Mouse (Mus musculus) ovary, adult 18-20 months (tissue): ENCODE results near the gene Tmem204.
A peak's percentile ranks its signal among the peaks of the same experiment; 100 is the strongest.

ENCODE experiments used
- DNase-seq: peaks from one replicate; pipeline ENCODE4 v3.0.0; 2022; ENCODE audit warnings: low spot score, mixed read lengths

Gene Tmem204

DNA sequence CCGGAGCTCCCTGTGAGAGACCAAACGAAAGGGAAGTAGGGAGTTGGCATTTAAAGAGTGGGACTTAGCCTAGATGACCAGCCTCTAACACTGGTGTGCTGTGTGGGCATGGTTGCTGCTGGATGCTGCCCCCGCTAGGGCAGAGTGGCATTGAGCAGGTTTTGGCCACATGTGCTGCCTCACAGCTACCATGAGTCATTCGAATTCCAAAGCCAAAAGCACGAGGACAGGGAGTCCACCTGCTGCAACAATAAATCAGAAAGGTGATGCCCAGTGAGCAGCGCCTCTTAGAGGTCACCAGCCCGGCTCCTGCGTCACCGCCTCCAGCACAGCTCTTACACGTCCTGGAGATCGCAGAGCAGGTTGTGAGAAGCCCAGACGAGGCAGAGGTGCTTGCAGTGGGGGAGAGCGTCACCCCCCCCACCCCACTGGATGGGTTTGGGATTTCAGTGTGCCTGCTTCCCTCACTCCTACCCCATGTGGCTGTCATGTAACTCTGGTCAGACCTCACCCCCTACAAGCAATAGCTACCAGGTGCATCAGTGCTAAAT, 1.5 kb upstream of the Tmem204 start:
- no peak for DNase-seq

DNA sequence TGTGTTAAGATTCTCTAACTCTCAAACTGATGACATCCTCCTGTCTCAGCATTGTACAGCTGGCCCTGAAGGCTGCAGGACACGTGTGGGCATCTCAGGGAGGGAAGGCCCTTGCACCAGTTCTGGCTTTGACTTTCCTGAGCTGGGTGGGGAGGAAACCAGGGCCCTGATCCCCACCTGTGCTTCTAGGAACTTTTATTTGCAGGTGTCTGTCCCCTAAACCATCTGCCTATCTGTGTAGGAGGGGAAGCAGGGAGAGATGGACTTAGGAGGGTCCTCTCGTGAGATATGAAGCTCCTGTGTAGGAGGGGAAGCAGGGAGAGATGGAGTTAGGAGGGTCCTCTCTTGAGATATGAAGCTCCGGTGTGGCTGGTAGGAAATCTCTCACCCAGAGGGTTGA, 504 bp downstream of the Tmem204 start:
- DNase-seq: no peak

DNA sequence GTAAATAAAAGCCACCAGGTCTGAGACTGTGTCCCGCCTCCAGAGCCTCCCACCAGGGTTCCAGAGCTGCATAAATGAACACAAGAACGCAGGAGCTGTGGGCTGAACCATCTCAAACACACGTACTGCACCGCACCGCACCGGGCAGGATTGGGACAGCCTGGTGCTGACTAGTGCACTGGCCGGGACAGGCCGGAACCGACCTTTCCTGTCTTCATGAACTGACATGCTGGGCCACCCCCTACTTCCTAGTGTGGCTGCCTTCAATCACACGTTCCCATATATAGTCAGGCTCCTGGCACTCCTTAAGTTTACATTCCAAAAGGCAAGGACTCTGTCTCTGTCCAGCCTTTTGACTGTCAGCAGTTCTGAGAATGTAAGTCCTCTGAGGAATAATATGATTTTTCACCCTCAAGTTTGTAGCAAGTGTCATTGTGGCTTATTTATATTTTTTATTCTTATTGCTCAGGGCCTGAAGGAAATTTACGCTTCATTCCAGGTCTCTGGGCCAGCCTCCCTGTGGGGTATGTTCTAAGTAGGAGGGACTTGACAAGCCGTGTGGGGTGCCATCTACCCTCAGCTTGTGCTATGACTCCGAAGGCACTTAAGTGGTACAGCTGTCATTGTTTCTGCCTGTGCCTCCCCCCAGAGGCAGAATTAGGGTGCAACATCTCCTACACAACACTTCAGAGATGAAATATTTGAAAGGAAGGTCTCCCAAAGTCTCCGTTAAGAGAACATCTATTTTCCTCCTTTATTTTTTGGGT, 1.1 kb downstream of the Tmem204 start:
- no peak for DNase-seq

DNA sequence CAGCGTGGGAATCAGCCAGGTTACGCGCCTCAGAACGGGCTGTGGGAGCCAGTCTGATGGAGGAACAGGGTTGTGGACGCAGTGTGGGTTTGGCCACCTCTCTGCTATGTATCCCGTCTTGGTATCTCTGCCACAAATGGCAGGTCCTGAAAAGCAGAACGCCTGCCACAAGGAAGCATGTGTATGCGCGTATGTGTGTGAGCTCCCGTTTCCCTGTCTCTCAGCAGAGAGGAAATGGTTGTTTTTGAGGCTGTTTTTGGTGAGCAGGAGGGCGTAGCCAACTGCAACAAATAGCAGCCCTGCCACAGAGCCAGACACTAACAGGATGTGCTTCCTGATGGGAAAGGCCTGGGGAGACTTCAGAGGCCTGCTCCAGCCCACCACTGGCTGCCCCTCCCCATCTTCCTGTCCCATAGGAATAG, 2.4 kb downstream of the Tmem204 start:
- DNase-seq: peak; percentile 51

DNA sequence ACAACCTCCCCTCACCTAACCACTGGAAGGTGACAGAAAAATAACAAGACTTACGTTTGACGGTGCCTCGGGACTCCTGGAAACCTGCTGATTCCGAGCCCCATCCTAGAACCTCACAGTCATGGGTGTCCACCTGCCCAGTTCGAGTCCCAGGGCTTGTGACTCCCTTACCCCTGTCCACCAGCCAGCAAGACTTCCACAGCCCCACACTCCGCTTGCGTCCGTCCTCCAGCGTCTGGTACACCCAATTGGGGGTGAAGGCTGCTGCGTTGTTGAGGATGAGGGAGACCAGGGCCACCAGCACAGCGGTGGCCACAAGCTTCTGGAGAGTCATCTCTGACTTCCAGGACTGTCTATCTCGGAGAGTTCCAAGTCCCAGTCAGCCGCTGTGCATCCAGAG, 3.2 kb downstream of the Tmem204 start:
- no peak for DNase-seq

DNA sequence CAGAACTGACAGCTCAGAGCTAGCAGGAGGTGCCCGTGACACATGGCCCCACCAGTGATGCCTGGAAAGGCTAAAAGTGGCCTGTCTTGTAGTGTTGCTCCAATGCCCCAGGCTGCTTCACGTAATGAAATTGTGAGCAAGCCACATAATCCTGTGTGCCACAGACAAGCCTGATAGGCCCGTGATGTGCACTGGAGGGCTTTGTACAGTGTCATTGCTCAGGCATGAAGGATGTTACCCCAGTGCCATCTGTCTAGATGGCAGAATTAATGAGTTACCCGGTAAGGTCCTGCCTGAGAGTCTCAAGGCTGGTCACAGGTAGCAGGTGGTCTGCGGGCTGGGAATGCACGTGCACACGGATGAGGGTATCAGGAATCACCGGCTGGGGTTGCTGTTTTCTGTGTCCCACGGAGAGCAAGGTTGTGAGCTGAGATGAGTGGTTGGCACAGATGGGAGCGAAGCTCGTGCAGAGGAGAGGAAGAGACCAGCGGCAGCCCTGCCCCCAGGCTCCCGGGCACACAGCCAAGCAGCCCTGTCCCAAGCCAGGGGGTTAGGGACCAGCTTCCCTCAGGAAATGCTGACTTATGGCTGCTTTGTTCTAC, 5.5 kb downstream of the Tmem204 start:
- peak; percentile 40 for DNase-seq

DNA sequence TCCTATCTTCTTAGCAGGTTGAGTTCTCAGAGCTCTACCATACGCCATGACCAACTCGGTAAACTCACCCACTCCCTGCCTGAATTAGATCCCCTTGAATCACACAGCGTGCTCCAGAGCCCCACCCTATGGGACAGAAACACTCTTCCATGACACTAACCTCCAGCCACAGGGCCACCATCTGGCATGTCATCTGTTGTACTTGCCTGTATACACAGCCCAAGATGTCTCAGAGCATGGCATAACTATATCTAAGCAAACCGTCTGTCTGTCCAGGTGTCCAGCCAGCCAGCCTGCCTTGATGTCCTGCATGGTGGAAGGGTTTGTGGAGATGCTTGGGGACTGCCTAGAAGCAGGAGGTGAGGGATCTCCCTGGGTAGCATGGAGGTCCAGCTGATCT, 6.5 kb downstream of the Tmem204 start:
- DNase-seq: no peak

DNA sequence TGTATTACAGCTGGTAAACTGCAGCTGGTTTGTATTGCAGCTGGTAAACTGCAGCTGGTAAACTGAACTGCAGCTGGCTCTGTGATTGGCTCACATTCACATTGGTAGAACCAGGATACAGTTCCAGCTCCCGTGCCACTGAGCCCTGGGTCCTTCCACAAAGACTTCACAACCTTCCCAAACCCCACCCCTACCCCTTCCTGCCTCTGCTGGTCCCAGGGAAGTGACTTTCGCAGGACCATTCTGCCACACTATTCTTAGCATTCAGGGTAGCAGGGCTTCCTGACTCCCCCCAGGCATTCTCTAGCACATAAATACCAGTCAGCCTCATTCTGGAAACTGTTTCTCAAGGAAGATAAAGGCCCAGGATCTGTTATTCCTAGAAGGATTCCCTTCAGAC, 14.7 kb downstream of the Tmem204 start:
- DNase-seq: no peak

DNA sequence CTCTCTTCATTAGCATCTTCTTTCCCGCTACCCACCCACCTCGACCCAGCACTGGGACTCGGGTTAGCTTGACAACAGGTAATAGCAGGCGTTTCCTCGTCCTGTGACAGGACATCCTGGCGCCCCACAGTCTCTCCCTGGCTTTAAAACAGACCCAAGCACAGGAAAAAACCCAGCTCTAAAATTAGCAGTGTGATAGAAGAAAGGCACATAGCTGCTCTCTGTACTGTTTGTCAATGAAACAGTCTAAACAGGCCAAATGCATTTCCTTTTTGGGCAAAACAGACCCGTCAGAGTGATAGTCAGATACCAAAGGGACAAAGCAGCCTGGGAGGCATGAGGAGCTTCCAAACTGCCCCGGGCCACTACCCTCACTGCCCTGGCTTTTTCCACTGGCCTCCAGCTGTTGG, 15.9 kb downstream of the Tmem204 start:
- no peak for DNase-seq

DNA sequence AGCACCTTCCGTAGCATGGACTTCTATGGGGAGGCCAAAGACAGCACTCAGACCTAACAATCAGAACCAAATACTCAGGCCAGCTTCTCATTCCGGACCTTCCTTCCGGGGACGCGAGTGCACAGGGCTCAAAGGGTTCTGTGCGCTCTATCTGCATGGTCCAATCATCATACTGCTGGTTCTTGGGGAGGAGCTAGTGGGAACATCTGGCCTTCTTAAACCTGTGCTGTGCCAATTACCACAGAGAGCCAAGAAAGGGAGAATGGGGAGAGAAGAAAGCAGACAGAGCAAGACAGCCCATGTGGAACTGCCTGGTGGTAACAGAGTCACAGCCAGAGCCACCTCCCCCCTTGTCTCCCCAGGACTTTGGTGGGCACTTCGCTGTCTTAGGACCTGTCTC, 16.8 kb downstream of the Tmem204 start:
- DNase-seq: no peak

DNA sequence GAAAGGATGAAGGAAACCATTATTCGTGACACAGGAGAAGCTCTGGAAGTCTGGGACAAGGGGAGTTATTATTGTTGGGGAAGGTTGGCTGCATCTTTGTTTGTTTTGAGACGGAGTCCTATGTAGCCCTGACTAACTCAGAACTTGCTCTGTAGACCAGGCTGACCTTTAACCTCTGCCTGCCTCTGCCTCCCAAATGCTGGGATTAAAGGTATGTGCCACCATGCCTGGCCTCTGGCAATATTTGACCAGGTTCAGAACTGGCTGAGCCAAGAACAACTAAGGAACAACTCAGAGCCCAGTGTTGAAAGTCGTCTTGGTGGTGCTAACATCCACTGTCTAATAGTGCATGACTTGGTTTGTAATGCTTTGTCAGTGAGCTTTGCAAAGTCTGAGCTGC, 18.2 kb downstream of the Tmem204 start:
- DNase-seq: no peak

DNA sequence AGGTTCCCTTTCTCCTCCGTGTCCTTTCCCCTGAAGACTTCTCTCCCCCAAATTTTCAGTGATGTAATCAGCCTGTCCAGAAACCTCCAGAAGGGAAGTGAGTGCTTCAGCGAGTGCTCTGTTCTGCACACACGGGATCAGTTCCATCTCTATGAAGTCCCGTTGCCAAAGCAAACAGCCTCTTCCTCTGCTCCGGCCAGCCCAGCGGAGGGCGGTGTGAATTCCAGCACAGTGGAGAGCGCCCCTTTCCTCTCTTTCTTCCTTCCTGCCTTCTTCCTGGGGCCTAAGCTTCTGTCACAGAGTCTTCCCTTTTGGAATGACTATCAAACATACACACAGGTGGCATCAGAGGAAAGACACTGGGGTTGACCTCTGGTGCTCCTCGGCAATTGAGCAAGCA, 19.0 kb downstream of the Tmem204 start:
- no peak for DNase-seq

DNA sequence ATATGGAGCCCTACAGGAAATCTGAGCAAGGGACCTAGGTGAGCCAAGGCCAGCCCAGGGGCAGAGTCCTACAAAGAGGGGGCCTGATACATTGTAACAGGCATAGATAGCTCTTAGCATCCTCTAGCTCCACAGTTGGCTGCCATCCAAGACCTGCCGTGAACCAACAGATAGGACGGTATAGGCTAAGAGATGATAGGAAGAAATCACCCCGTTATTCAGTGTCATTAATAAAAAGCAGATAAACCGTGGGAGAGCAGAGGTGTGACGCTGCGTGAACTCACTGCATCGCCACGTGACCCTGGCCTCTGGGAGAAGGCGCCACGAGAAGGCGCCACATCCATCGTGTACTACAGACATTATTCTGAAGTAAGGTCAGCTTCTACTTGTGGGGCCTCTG, 19.5 kb downstream of the Tmem204 start:
- DNase-seq: no peak

DNA sequence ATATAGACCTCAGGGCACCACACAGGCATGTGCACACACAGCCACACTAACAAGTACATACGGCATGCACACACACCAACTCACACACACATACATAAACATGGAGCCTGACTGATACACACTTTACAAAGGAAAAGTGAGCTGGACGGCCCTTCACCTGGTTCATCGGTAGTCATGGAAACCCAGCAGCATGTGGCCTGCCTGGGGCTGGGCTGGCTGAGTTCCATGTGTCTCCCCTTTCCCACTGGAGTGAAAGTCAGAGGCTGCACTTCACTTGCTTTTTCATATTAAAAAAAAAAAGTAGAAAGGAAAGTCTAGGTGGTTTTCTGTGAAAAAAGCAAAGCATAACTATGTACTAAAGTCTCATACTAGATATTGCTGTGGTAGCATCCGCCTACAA, 20.1 kb downstream of the Tmem204 start:
- no peak for DNase-seq

DNA sequence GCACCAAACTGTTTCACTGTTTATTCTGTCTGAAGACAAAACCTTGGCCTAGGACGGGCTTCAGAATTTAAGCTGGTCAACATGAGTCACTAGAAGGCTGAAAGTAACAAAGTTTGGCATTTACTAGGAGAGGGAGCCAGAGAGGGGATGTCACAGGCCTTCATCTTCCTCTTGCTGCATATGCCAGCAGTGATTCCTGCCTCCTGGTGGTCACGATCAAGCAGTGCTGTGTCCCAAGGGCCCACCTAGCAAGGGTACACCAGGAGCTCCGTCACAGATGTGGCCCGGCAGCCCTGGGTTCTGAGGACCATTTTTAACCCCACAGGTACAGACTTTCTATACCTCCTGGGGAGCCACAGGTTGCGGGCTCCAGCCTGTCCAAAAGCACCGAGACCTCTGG, 26.4 kb downstream of the Tmem204 start:
- DNase-seq: no peak

DNA sequence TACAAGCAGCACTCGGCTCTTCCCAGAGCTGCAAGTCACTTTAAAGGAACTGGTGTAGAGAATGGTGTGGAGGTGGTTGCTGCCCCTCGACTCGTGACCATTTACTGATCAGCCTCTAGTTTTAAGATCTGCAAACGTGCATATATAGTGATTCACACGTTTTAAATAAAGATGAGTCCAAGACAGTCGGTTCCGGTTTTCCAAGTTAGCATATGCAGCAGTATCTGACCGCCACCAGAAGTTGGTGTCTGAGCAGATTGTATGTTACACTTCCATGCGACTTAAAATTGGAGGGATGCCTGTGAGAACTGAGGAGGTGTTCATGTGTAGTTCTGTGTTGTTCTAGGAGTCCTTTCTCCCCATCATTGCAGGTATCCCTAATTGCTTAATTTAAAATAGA, 30.1 kb downstream of the Tmem204 start:
- DNase-seq: no peak

DNA sequence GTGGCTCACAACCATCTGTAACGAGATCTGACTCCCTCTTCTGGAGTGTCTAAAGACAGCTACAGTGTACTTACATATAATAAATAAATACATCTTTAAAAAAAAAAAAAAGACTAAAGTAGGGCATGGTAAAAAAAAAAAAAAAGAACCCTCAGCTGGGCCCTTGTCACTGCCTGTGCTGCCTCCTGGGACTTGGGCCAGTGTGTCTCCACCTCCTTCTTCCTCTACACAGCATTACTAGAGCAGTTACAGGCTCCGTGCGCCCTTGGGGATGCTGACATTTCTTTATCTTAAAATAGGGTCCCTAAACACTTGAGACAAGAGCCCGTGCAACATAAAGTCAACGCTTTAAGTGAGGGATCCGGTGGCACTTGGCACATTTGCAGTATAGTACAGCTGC, 36.2 kb downstream of the Tmem204 start:
- no peak for DNase-seq

DNA sequence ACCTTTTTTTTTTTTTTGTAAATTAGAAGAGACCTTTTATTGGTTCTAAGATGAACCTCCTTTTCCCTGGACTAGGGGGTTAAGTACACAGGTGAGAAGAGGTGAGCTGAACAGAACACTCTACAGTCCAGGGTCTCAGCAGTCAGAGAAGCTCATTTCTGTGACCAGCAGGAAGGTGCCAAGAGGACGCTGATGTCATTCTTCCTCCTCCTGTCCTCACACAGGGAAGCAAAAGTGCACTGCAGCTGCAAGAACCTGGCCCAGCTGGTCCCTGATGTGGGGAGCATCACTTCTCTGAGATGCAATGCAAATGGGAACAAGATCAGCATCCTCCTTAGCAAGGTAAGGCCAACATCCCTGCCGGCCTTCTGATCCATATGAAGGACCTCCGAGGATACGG, 38.1 kb downstream of the Tmem204 start:
- no peak for DNase-seq

DNA sequence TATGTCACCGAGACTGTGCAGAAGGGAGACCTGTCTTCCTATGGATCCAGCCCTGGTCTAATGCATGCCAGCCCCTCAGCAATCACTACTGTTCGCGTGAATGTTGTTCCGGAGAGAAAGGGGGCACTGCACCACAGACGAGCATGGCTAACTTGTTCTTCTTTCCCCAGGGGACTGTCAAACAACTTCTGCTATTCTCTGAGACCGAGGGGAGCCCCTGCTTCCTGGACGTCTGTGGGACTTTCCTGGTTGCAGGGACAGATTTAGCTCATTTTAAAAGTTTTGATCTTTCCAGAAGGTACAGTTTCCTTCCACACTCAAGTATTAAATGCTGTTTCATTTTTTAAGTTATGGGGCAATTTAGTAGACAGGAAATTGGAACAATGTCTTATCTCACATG, 38.5 kb downstream of the Tmem204 start:
- DNase-seq: no peak

DNA sequence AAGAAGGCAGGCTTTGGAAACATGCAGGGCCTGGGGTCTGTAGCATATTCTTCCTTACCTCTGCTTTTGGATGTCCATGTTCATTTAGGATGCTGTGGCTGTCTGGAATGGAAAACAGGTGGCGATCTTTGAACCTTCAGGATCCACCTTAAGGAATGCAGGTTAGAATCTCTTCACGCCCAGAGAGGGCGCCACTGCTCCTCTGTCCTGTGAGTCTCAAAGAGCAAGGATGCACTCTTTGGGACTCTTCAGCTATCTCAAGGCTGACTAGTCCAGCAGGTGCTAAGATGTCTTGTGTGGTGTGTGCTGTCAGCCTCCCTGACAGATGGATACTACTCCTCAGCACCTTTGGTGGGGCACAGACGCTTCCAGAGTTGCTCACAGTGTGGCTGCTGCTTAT, 47.2 kb downstream of the Tmem204 start:
- DNase-seq: no peak

DNA sequence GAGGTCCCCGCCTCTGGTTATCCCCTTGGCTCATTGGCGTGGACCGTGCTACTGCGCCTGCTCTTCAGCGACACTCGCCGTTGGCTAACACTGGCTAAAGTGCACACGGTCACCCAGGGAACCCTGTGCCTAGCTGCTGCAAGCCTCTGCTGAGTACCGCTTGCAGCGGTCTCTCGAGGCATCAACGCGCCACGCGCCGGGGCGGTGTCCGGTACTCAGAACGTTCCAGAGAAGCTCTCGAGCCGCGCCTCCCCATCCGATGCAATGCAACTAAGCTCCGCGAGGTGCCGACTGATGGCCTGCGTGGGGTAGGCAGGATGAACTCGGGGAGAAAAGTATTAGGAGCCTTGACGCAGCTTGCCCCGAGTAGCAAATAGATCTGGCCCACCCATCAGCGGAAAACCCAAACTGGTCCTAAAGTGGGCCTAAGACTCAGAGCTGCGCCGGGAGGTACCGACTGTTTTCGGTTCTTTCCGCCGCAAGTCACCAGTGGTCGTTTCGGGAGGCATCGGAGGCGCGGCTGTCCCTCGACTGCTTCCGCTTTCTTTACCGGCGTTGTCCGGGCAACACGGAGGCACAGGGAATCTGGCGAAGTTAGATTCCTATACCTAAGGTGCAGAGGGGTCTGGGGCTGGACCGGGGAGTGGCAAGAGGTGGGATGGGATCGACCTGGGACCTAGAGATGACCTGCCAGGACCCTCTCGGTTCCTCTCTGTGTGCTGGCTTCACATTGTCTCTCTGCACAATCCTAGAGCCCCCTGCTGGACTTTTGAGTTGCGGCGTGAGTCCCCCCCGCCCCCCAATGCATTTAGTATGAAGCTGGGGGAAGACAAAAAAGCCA, 66.9 kb downstream of the Tmem204 start:
- DNase-seq: peak; percentile 70

DNA sequence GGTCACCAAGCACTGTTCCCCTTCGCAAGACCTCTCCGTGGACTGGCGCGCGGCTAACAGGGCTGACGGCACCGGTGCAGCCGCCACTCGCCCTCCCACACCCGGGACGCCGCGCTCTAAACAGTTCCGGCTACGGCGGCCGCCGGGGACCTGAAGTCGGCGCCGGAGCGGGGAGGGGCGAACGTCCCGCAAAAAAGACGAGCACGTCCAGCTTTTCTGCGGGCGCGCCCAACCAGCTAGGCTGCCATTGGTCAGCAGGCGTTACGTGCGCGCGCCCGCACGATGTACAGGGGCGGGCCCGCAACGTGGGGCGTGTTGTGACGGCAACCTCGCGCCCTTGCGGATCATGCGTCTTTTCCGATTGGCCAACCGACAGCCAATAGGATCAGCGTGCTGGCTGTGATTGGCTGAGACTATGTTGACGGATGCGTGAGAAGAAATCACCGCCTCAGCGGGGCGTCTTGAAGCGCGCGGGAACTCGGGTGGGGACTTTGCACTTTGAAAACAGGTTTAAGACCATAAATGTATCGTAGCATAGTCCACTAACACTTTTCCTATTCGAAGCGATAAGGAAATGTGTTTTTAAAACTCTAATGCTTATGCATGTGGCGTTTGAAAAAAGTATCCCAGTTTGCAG, 67.6 kb downstream of the Tmem204 start, which contains the start of the genes Cramp1l and Ift140:
Gene Cramp1l, minus strand, starts transcription at position 134 of the 637 bp plus-strand sequence.
Gene Ift140, plus strand, starts transcription at position 431 of the 637 bp plus-strand sequence.
- peak; percentile 99 for DNase-seq
